Mouse (Mus musculus): ENCODE data around the gene Mbnl2. TPM values are rescaled to one million over a fixed set of nuclear protein-coding genes. Genes with fewer than 3 reads are reported as not detected.

The Mbnl2 gene
- polyA plus RNA-seq, 1 experiment from 2014 or later: 110 TPM

- H3K4me3 ChIP-seq (ENCODE audit: low read depth, low read length): no peak overlapping the region
- WGBS: 91% methylated on average over 5 of the region's 5 CpGs
- no peaks in the 10 kb centered on the region for H3K9me3 ChIP-seq (ENCODE audit: low read depth, low read length)
- DNase-seq (no peak), ATAC-seq (ENCODE audit: insufficient read depth) (no peak)
- H3K9ac ChIP-seq: no peak overlapping the region
- H3K27ac ChIP-seq (ENCODE audit: low read depth): no peak overlapping the region
- peaks cover 16% of the 10 kb centered on the region for H3K4me1 ChIP-seq (ENCODE audit: insufficient read depth)
- H3K4me2 ChIP-seq: no peak overlapping the region
- peaks cover 19% of the 10 kb centered on the region for H3K36me3 ChIP-seq (ENCODE audit: insufficient read depth)
- no peak for TF ChIP-seq CTCF (IDR thresholded peaks at IDR 0.05; ENCODE audit: low read depth)
- H3K27me3 ChIP-seq (ENCODE audit: insufficient read depth, low read length): no peaks in the 10 kb centered on the region
These were observed 109.1 kb downstream of the Mbnl2 start for GRCm38 (mm10) chr14:120384615-120385014.

- no peak overlapping the region for H3K4me3 ChIP-seq (ENCODE audit: low read depth, low read length)
- H3K27ac ChIP-seq (ENCODE audit: low read depth): no peak overlapping the region
- DNase-seq (peak; percentile 59), ATAC-seq (ENCODE audit: insufficient read depth) (no peak)
- peaks cover 9% of the 10 kb centered on the region for H3K4me1 ChIP-seq (ENCODE audit: insufficient read depth)
- WGBS: 55% methylated on average over 4 of the region's 4 CpGs
- TF ChIP-seq CTCF (IDR thresholded peaks at IDR 0.05; ENCODE audit: low read depth): no peak
- no peak overlapping the region for H3K9ac ChIP-seq
- no peaks in the 10 kb centered on the region for H3K27me3 ChIP-seq (ENCODE audit: insufficient read depth, low read length)
- H3K36me3 ChIP-seq (ENCODE audit: insufficient read depth): peaks cover 25% of the 10 kb centered on the region
- no peak overlapping the region for H3K4me2 ChIP-seq
- H3K9me3 ChIP-seq (ENCODE audit: low read depth, low read length): peaks cover 5% of the 10 kb centered on the region; the same call in 1 of the 2 replicates
These were observed 111.8 kb downstream of the Mbnl2 start for GRCm38 (mm10) chr14:120387293-120387692.

- peak; percentile 66 for DNase-seq
These were observed 113.6 kb downstream of the Mbnl2 start for GRCm38 (mm10) chr14:120388818-120389691.

GRCm38 (mm10) chr14:120390231-120390944 lies 114.9 kb downstream of the Mbnl2 start:
- H3K4me3 ChIP-seq (ENCODE audit: low read depth, low read length): no peak overlapping the region
- no peak overlapping the region for H3K27ac ChIP-seq (ENCODE audit: low read depth)
- H3K36me3 ChIP-seq (ENCODE audit: insufficient read depth): peaks cover 40% of the 10 kb centered on the region
- WGBS: 91% methylated on average over 10 of the region's 10 CpGs
- no peak for ATAC-seq (ENCODE audit: insufficient read depth)
- no peaks in the 10 kb centered on the region for H3K27me3 ChIP-seq (ENCODE audit: insufficient read depth, low read length)
- H3K9ac ChIP-seq: no peak overlapping the region
- H3K4me1 ChIP-seq (ENCODE audit: insufficient read depth): peaks cover 7% of the 10 kb centered on the region; the same call in 1 of the 2 replicates
- TF ChIP-seq CTCF (IDR thresholded peaks at IDR 0.05; ENCODE audit: low read depth): peak; percentile 36
- H3K9me3 ChIP-seq (ENCODE audit: low read depth, low read length): peaks cover 5% of the 10 kb centered on the region; the same call in 1 of the 2 replicates
- DNase-seq: no peak
- H3K4me2 ChIP-seq: no peak overlapping the region

More at GRCm38 (mm10) chr14:120388818-120389691, 113.6 kb downstream of the Mbnl2 start:
- 9% methylated on average over 38 of the region's 38 CpGs for WGBS
- peak overlapping the region; percentile 10; the same call in 1 of the 2 replicates for H3K4me3 ChIP-seq (ENCODE audit: low read depth, low read length)
- peaks cover 34% of the 10 kb centered on the region for H3K36me3 ChIP-seq (ENCODE audit: insufficient read depth)
- H3K4me1 ChIP-seq (ENCODE audit: insufficient read depth): peaks cover 7% of the 10 kb centered on the region; the same call in 1 of the 2 replicates
- H3K9ac ChIP-seq: peak overlapping the region; percentile 43
- H3K27me3 ChIP-seq (ENCODE audit: insufficient read depth, low read length): no peaks in the 10 kb centered on the region
- no peak for TF ChIP-seq CTCF (IDR thresholded peaks at IDR 0.05; ENCODE audit: low read depth)
- H3K9me3 ChIP-seq (ENCODE audit: low read depth, low read length): peaks cover 5% of the 10 kb centered on the region; the same call in 1 of the 2 replicates
- H3K27ac ChIP-seq (ENCODE audit: low read depth): peak overlapping the region; percentile 56; the same call in 1 of the 2 replicates
- peak overlapping the region; percentile 52 for H3K4me2 ChIP-seq
- ATAC-seq (ENCODE audit: insufficient read depth): peak; percentile 68

GRCm38 (mm10) chr14:120391701-120392100 lies 116.2 kb downstream of the Mbnl2 start:
- no peak for DNase-seq
- Histone ChIP-seq H3K36me3 (ENCODE audit: insufficient read depth) (peaks cover 47% of the 10 kb centered on the region), H3K4me3 (ENCODE audit: low read depth, low read length) (no peak overlapping the region), H3K27ac (ENCODE audit: low read depth) (no peak overlapping the region), H3K27me3 (ENCODE audit: insufficient read depth, low read length) (no peaks in the 10 kb centered on the region), H3K9ac (no peak overlapping the region), H3K4me2 (no peak overlapping the region), H3K4me1 (ENCODE audit: insufficient read depth) (peaks cover 7% of the 10 kb centered on the region; the same call in 1 of the 2 replicates), H3K9me3 (ENCODE audit: low read depth, low read length) (peaks cover 5% of the 10 kb centered on the region; the same call in 1 of the 2 replicates)
- ATAC-seq (ENCODE audit: insufficient read depth): no peak
- 83% methylated on average over 10 of the region's 10 CpGs for WGBS
- TF ChIP-seq CTCF (IDR thresholded peaks at IDR 0.05; ENCODE audit: low read depth): no peak

- Histone ChIP-seq H3K27me3 (ENCODE audit: insufficient read depth, low read length) (no peaks in the 10 kb centered on the region), H3K9ac (no peak overlapping the region), H3K27ac (ENCODE audit: low read depth) (no peak overlapping the region), H3K4me2 (no peak overlapping the region), H3K36me3 (ENCODE audit: insufficient read depth) (peaks cover 53% of the 10 kb centered on the region), H3K4me3 (ENCODE audit: low read depth, low read length) (no peak overlapping the region), H3K9me3 (ENCODE audit: low read depth, low read length) (peaks cover 5% of the 10 kb centered on the region; the same call in 1 of the 2 replicates), H3K4me1 (ENCODE audit: insufficient read depth) (peaks cover 7% of the 10 kb centered on the region; the same call in 1 of the 2 replicates)
- 83% methylated on average over 9 of the region's 9 CpGs for WGBS
- DNase-seq: no peak
- TF ChIP-seq CTCF (IDR thresholded peaks at IDR 0.05; ENCODE audit: low read depth): no peak
- no peak for ATAC-seq (ENCODE audit: insufficient read depth)
These were observed 117.0 kb downstream of the Mbnl2 start for GRCm38 (mm10) chr14:120392441-120392840.

All from lung, embryonic 14.5 days (tissue).